Mouse (Mus musculus): ENCODE results near the gene Magi2. TPM values are rescaled to one million over a fixed set of nuclear protein-coding genes. Genes with fewer than 3 reads are reported as not detected.

The Magi2 gene
- polyA plus RNA-seq, 1 experiment: 52.8 TPM

DNA sequence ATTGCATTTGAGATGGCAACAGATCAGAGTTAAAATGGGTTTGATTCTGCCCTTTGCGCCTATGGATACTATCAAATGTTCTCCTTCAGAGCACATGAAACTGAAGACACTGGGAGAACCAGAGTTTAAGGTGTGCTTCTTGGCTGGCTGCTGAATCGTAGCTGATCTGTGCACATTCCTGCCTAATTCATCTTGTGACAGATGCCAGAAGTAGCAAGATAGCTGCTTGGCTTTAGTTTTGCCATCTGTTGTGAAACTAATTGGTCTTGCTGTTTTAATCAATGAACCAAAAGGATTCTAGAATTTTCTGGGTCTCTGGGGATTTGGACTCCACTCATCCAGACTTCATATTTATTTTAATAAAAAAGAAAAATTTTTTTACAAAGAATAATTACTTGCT is 553.2 kb downstream of the Magi2 start:
- no peaks in the 10 kb centered on the region for H3K4me1 ChIP-seq (ENCODE audit: control insufficient read depth, insufficient read depth, low read length)
- TF ChIP-seq CTCF (IDR thresholded peaks at IDR 0.05; ENCODE audit: extremely low read depth, insufficient read depth, low read length) (no peak), POLR2A (IDR thresholded peaks at IDR 0.05; ENCODE audit: extremely low read depth, insufficient read depth, low read length) (no peak)
- no peak overlapping the region for H3K4me3 ChIP-seq (ENCODE audit: insufficient read depth, low read length)
- H3K27ac ChIP-seq (ENCODE audit: insufficient read depth, low read length): no peak overlapping the region

DNA sequence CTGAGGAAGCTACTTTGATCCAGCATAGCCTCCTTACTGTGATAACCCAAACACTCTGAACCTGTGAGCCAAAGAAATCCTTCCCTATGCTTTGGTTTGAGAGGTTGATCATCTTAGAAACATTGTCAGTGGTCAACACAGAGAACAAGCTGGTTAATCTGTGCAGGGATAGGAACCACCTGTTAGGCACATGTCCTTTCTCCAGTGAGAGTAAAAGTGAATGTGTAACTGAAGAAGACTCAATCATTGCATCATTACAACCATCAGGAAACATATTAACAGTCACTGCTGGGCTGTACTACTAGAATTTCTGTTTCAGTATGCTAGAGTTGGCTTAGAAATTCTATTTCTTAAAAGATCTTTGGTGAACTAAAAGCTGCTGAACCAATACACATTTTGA is 558.5 kb downstream of the Magi2 start:
- Histone ChIP-seq H3K4me3 (ENCODE audit: insufficient read depth, low read length) (no peak overlapping the region), H3K4me1 (ENCODE audit: control insufficient read depth, insufficient read depth, low read length) (no peaks in the 10 kb centered on the region), H3K27ac (ENCODE audit: insufficient read depth, low read length) (no peak overlapping the region)
- no peak for TF ChIP-seq POLR2A (IDR thresholded peaks at IDR 0.05; ENCODE audit: extremely low read depth, insufficient read depth, low read length)
- no peak for TF ChIP-seq CTCF (IDR thresholded peaks at IDR 0.05; ENCODE audit: extremely low read depth, insufficient read depth, low read length)

DNA sequence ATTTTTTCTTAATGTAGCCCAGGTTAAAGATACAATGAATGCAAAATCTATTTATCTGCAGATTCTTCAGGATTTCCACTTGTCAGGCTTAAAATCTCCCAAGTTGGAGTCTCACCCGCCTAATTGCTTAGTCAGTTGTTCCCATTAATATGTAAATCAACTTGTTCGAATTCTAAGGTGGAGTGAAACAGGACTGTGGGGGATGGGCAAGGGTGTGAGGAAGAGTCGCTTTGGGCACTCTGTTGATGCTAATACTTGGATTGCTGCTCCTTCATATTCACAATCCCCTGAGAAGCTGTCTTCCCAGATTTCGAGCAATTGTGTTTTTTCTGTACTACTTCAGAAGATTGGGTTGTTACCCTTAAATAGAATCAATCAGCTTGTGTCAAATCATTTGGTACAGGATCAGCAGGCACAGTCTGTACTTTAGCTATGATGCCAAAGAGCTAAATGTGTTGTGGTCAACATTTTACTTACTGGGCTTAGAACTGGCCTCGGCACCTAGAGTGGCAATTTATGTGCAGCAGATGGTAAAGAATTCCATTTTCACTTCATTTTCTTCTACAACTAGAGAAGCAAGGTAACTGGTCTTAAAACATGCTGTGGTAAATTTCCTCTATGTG is 560.8 kb downstream of the Magi2 start:
- no peak overlapping the region for H3K27ac ChIP-seq (ENCODE audit: insufficient read depth, low read length)
- TF ChIP-seq CTCF (IDR thresholded peaks at IDR 0.05; ENCODE audit: extremely low read depth, insufficient read depth, low read length): no peak
- no peak for TF ChIP-seq POLR2A (IDR thresholded peaks at IDR 0.05; ENCODE audit: extremely low read depth, insufficient read depth, low read length)
- no peak overlapping the region for H3K4me3 ChIP-seq (ENCODE audit: insufficient read depth, low read length)
- H3K4me1 ChIP-seq (ENCODE audit: control insufficient read depth, insufficient read depth, low read length): no peaks in the 10 kb centered on the region

DNA sequence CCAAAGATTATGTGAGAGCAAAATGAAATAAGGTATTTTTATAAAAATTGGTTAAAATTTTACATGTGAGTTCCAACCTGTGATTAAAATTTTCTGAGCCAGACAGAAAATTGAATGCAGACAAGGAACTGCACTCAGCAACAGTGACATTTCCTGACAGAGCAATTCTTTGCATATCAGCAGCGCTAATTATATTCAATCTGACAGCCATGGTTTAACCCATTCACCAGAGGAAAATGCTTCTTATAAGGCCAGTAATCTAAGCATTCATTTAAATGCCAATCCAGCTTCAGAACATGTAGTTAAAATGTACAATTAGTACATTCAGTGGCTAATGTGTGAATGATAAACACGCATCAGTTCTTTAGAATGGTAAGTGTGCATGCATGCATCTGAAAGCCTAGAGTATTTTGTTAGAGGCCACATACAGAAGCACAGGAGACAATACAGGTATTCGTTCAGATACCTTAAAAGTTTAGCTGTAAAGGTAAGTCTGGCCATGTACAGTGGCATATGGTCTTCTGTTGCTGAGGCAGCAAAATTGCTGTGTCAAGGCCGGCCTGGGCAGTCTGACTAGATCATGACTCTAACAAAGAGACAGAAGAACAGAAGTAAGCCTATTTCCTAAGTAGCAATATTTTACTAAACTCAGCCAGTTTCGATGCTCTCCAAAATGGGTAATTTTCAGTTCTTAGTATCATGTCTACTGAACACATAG is 576.4 kb downstream of the Magi2 start:
- Histone ChIP-seq H3K4me1 (ENCODE audit: control insufficient read depth, insufficient read depth, low read length) (no peaks in the 10 kb centered on the region), H3K27ac (ENCODE audit: insufficient read depth, low read length) (no peak overlapping the region), H3K4me3 (ENCODE audit: insufficient read depth, low read length) (no peak overlapping the region)
- TF ChIP-seq CTCF (IDR thresholded peaks at IDR 0.05; ENCODE audit: extremely low read depth, insufficient read depth, low read length) (no peak), POLR2A (IDR thresholded peaks at IDR 0.05; ENCODE audit: extremely low read depth, insufficient read depth, low read length) (no peak)

DNA sequence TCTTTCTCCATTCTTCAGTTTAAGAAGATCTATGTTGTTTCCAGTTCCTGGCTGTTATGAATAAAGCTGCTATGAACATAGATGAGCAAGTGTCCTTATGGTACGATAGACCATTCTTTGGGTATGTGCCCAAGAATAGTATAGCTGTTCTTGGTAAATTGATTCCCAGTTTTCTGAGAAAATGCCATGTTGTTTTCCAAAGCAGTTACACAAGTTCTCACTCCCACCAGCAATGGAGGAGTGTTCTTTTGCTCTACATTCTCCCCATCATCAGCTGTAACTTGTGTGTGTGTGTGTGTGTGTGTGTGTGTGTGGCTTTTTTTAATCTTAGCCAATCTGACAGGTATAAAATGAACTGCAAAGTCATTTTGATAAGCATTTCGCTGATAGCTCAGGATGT is 595.7 kb downstream of the Magi2 start:
- TF ChIP-seq CTCF (IDR thresholded peaks at IDR 0.05; ENCODE audit: extremely low read depth, insufficient read depth, low read length) (no peak), POLR2A (IDR thresholded peaks at IDR 0.05; ENCODE audit: extremely low read depth, insufficient read depth, low read length) (no peak)
- Histone ChIP-seq H3K4me3 (ENCODE audit: insufficient read depth, low read length) (no peak overlapping the region), H3K27ac (ENCODE audit: insufficient read depth, low read length) (no peak overlapping the region), H3K4me1 (ENCODE audit: control insufficient read depth, insufficient read depth, low read length) (no peaks in the 10 kb centered on the region; the same call in 1 of the 2 replicates)

DNA sequence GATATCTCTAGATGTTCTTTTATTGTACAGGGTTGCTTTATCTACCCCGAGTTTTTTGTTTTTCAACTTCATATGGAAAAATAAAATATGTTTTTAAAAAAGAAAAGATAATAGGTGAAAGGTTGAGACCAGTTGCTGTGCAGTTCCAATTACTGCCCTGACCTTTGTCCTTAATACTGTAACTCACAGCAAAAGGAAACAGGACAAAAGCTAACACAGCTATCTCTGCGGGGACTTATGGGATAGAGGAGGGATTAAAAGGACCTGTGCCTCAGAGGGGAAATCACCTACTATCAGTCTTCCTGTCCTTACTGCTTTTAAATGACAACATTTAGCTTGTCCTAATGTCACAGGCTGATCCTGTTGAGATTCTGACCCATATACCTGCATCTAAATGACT is 599.1 kb downstream of the Magi2 start:
- TF ChIP-seq POLR2A (IDR thresholded peaks at IDR 0.05; ENCODE audit: extremely low read depth, insufficient read depth, low read length) (no peak), CTCF (IDR thresholded peaks at IDR 0.05; ENCODE audit: extremely low read depth, insufficient read depth, low read length) (no peak)
- Histone ChIP-seq H3K4me3 (ENCODE audit: insufficient read depth, low read length) (no peak overlapping the region), H3K4me1 (ENCODE audit: control insufficient read depth, insufficient read depth, low read length) (no peaks in the 10 kb centered on the region; the same call in 1 of the 2 replicates), H3K27ac (ENCODE audit: insufficient read depth, low read length) (no peak overlapping the region)

DNA sequence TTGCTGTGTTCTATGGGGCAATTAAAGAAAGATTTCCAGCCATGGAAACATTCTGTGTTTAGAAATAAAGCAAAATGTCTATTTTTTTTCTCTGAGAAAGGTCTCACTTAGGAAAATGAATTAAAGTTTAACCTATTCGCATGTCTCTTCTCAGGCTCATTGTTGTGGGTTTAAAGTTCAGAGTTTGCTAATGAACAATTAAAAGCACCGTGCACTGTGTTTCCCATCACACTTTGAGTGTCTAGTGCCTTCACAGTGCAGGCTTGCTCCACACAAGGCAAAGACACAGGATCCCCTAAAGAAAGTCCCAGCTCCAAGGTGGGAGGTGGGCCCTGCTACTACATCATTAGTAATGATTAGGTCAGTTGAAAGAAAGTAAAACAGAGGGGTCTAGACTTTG is 602.5 kb downstream of the Magi2 start:
- no peaks in the 10 kb centered on the region; the same call in 1 of the 2 replicates for H3K4me1 ChIP-seq (ENCODE audit: control insufficient read depth, insufficient read depth, low read length)
- TF ChIP-seq POLR2A (IDR thresholded peaks at IDR 0.05; ENCODE audit: extremely low read depth, insufficient read depth, low read length): no peak
- no peak for TF ChIP-seq CTCF (IDR thresholded peaks at IDR 0.05; ENCODE audit: extremely low read depth, insufficient read depth, low read length)
- H3K27ac ChIP-seq (ENCODE audit: insufficient read depth, low read length): no peak overlapping the region
- no peak overlapping the region for H3K4me3 ChIP-seq (ENCODE audit: insufficient read depth, low read length)

DNA sequence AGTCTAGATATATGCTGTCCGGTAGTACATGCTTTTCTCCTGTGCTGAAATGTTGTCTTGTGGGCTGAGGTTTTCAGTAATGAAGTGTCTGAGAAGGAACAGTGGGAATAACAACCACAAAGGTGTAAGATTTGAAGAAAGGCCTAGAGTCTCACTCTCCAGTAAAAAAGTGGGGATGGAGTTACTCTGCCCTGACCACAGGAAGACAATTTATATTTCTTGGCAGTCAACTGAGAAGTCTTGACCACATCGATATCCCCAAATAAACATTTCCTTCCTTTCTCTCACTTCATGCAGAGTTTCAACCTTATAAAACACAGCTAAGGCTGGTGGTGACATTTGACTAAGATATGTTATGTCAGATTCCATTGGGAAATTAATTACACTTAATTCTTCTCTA is 636.0 kb downstream of the Magi2 start:
- Histone ChIP-seq H3K4me3 (ENCODE audit: insufficient read depth, low read length) (no peak overlapping the region), H3K4me1 (ENCODE audit: control insufficient read depth, insufficient read depth, low read length) (no peaks in the 10 kb centered on the region), H3K27ac (ENCODE audit: insufficient read depth, low read length) (no peak overlapping the region)
- TF ChIP-seq POLR2A (IDR thresholded peaks at IDR 0.05; ENCODE audit: extremely low read depth, insufficient read depth, low read length): no peak

DNA sequence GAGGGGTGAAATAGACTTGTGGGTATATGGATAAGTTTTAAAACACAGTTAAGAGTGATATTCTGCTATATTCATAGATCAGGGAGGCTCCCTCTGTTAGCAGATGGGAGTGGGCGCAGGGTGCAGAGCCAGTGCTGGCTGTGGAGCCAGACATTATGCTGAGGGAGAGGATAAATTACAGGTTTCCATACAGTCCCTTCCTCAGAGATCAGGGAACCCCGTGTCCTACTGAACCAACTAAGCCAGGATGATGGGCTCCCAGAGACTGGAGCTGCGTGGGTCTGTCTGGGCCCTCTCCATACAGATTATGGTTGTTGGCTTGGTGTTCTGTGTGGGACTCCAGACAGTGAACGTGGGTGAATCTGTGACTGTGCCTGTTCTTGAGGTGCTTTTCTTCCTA is 643.6 kb downstream of the Magi2 start:
- no peak overlapping the region for H3K4me3 ChIP-seq (ENCODE audit: insufficient read depth, low read length)
- H3K27ac ChIP-seq (ENCODE audit: insufficient read depth, low read length): no peak overlapping the region
- TF ChIP-seq CTCF (IDR thresholded peaks at IDR 0.05; ENCODE audit: extremely low read depth, insufficient read depth, low read length) (no peak), POLR2A (IDR thresholded peaks at IDR 0.05; ENCODE audit: extremely low read depth, insufficient read depth, low read length) (no peak)
- H3K4me1 ChIP-seq (ENCODE audit: control insufficient read depth, insufficient read depth, low read length): no peaks in the 10 kb centered on the region

DNA sequence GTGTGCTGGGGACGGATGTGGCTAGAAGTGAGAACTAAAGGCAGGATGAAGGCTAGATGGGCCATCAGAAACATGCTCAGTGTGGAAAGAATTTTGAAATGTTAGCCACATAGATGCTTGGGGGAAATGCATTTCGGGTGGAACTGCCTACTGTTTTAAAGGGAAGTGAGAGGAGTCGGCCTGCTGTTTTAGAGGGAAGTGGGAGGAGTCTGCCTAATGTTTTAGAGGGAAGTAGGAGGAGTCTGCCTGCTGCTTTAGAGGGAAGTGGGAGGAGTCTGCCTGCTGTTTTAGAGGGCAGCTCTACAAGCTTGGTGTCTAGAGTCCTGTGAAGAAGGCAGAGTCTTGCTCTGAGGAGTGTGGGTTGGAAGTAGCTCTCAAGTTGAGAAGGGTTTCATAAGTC is 664.9 kb downstream of the Magi2 start:
- TF ChIP-seq POLR2A (IDR thresholded peaks at IDR 0.05; ENCODE audit: extremely low read depth, insufficient read depth, low read length): no peak
- TF ChIP-seq CTCF (IDR thresholded peaks at IDR 0.05; ENCODE audit: extremely low read depth, insufficient read depth, low read length): no peak
- Histone ChIP-seq H3K27ac (ENCODE audit: insufficient read depth, low read length) (no peak overlapping the region), H3K4me1 (ENCODE audit: control insufficient read depth, insufficient read depth, low read length) (no peaks in the 10 kb centered on the region), H3K4me3 (ENCODE audit: insufficient read depth, low read length) (no peak overlapping the region)
